Mouse (Mus musculus): ENCODE measurements around the gene Psma6. TPM values are rescaled to one million over a fixed set of nuclear protein-coding genes. Genes with fewer than 3 reads are reported as not detected.

Gene Psma6
- polyA plus RNA-seq, 1 experiment from 2014 or later = 407 TPM

DNA sequence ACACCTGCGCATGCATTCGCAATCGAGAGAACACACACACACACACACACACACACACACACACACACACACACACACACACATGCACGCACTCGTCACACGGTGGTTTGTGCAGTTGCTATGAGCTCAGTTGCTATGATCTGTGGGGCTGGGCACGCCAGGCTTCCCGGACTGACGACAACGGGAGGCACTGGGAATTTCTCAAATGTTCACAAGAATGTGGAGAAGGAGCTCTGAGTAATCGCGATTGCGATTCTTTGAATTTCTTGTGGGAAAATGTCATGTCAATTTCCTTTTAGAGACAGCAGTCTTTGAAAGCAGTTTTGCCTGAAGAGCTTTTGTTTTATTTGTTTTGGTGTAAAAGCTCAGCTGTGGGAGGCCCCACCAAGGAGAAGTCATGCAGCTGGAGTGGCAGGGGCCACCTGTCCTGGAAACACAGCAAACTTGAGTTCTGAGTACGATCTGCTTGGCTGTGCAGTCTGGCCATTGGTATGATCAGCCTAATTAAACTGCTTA is 80.9 kb downstream of the Psma6 start:
- H3K4me1 ChIP-seq (ENCODE audit: control insufficient read depth, insufficient read depth, low read length) = peaks cover 24% of the 10 kb centered on the region
- no peak overlapping the region; the same call in 1 of the 2 replicates for H3K27ac ChIP-seq (ENCODE audit: low read length)
- no peak overlapping the region for H3K9ac ChIP-seq (ENCODE audit: low read depth, low read length)
- H3K9me3 ChIP-seq (ENCODE audit: control insufficient read depth, low read length) = no peaks in the 10 kb centered on the region
- H3K27me3 ChIP-seq (replicated peaks; ENCODE audit: control insufficient read depth, insufficient read depth, low read length) = no peaks in the 10 kb centered on the region
- H3K4me2 ChIP-seq (ENCODE audit: low read depth, low read length) = peak overlapping the region; percentile 32
- 41% methylated on average over 14 of the region's 14 CpGs for WGBS
- H3K4me3 ChIP-seq (ENCODE audit: low read length) = no peak overlapping the region
- H3K36me3 ChIP-seq (ENCODE audit: control insufficient read depth, insufficient read depth, low read length) = no peaks in the 10 kb centered on the region
- ATAC-seq = peak; percentile 34; the same call in 1 of the 2 replicates

DNA sequence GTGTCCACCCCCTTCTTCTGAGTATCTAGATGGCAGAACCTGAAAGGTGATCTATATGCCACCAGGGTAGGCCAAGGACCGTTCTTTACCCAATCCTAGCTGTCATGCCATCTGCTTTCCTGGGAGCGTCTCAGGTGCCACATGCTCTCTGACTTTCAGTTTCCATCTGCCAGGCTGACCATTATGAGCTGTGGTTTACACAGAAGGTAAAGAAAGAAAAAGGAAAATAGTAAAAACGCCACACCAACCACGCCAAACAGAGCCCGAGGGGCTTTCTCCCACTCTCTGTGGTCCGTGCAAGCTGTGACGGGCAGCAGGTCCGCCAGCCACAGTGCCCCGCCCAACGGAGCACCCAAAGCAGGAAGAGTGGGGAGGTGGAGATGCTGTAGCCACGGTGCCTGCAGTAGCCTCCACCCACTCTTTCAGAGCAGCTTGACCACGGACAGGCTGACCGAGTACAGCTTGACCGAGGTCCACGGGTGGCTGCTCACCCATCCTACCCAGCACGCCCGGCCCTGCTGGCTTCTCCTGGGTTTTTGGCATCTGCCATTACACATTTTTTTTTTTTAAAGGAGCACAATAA is 81.5 kb downstream of the Psma6 start:
- 0 out of 2 replicates have a peak, but pooled peaks have one; percentile 20 for ATAC-seq
- Histone ChIP-seq H3K4me2 (ENCODE audit: low read depth, low read length) (peak overlapping the region; percentile 32; the same call in 1 of the 2 replicates), H3K36me3 (ENCODE audit: control insufficient read depth, insufficient read depth, low read length) (no peaks in the 10 kb centered on the region), H3K9ac (ENCODE audit: low read depth, low read length) (no peak overlapping the region), H3K4me1 (ENCODE audit: control insufficient read depth, insufficient read depth, low read length) (peaks cover 26% of the 10 kb centered on the region), H3K4me3 (ENCODE audit: low read length) (no peak overlapping the region), H3K27me3 (replicated peaks; ENCODE audit: control insufficient read depth, insufficient read depth, low read length) (no peaks in the 10 kb centered on the region), H3K9me3 (ENCODE audit: control insufficient read depth, low read length) (no peaks in the 10 kb centered on the region), H3K27ac (ENCODE audit: low read length) (no peak overlapping the region)
- WGBS = 78% methylated on average over 17 of the region's 17 CpGs

DNA sequence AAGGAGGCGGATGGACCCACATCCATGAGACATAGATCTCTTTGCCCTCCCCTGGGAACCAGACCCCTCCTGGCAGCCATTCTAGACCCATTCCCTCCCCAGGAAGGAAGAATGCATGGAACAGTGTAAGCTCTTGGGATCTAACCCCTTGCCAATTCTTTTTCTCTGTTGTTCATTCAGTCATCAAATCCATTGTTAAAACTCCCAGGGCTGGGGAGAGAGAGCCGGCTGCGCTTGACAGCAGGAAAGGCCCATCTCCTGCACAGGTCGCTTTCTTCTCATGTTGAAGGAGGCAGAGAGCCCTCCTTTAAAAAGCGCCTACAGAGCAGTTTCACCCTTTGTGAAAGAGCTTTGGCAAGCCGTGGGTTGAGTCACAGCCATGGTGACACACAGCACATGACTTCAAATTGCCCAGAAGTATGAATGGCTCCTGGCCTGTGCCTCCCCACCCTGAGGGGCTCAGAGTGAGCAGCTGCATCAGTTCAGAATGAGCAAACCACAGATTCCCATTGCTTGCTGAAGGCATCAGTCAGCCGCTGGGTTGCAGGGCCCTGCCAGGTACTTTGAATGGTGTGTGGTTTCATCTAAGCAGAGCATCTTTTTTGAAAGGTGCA is 82.2 kb downstream of the Psma6 start:
- Histone ChIP-seq H3K36me3 (ENCODE audit: control insufficient read depth, insufficient read depth, low read length) (no peaks in the 10 kb centered on the region), H3K27me3 (replicated peaks; ENCODE audit: control insufficient read depth, insufficient read depth, low read length) (no peaks in the 10 kb centered on the region), H3K4me3 (ENCODE audit: low read length) (no peak overlapping the region), H3K9ac (ENCODE audit: low read depth, low read length) (no peak overlapping the region), H3K4me1 (ENCODE audit: control insufficient read depth, insufficient read depth, low read length) (peaks cover 24% of the 10 kb centered on the region), H3K4me2 (ENCODE audit: low read depth, low read length) (no peak overlapping the region), H3K9me3 (ENCODE audit: control insufficient read depth, low read length) (no peaks in the 10 kb centered on the region), H3K27ac (ENCODE audit: low read length) (no peak overlapping the region)
- no peak for ATAC-seq
- WGBS = 76% methylated on average over 7 of the region's 7 CpGs

DNA sequence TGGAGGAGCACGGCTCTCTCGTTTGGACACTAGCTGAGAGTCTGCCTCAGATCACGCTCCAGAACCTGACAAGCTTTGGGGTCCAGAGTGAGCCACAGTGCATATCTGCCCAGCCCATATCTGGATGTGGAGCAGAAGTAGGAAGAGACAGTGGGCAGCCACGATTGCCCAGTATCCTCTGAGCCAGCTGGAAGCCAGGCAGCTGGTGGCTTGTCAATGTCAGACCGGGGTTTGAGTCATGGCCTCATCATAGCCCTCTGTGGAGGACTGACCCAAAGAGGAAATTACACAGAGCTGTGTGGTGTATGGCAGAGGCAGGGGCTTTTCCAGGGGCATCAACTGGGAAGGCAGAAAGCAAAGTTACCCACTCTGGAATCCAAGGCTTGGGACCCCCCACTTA is 82.8 kb downstream of the Psma6 start:
- Histone ChIP-seq H3K9me3 (ENCODE audit: control insufficient read depth, low read length) (no peaks in the 10 kb centered on the region), H3K9ac (ENCODE audit: low read depth, low read length) (no peak overlapping the region), H3K27ac (ENCODE audit: low read length) (no peak overlapping the region), H3K36me3 (ENCODE audit: control insufficient read depth, insufficient read depth, low read length) (no peaks in the 10 kb centered on the region), H3K4me2 (ENCODE audit: low read depth, low read length) (no peak overlapping the region), H3K4me3 (ENCODE audit: low read length) (no peak overlapping the region), H3K4me1 (ENCODE audit: control insufficient read depth, insufficient read depth, low read length) (peaks cover 18% of the 10 kb centered on the region), H3K27me3 (replicated peaks; ENCODE audit: control insufficient read depth, insufficient read depth, low read length) (no peaks in the 10 kb centered on the region)
- ATAC-seq = no peak
- 68% methylated on average over 5 of the region's 5 CpGs for WGBS

DNA sequence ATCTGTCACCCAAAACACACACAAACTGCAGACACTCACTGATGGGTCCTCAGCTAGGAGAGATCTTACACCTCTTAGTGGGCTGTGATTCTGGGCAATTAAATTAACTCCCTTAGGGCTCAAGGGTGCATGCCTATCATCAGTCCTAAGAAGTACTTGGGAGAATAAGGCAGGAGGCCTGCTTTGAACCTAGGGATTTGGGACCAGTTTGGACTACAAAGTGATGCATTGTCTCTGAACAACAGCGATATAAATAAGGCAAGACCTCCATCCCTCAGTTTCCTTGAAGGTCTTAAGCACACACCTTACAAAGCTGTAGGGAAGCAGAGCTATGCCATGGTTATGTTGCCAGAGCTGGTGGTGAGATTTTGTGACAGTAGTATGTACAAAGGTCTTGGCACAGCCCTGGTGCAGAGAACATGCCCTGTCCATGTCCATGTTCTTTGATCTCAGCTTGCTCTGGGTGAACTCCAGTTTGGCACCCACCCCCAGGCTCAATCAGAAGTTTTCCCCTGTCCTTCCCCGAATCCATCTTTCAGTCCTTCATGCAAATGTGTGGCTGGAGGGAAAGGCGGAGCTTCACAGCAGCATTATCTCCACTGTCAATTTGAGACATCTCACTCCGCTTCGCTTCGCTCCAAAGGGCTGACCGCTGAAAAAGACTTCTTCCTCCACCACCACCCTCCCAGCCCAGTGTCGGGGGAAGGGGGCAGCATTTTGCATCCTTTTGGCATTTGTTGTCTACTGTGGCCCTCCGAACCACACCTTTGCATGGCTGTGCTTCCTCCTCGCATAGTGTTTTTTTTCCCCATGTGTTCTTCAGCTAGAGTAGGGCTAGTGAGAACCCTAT is 83.5 kb downstream of the Psma6 start:
- Histone ChIP-seq H3K27ac (ENCODE audit: low read length) (no peak overlapping the region), H3K27me3 (replicated peaks; ENCODE audit: control insufficient read depth, insufficient read depth, low read length) (no peaks in the 10 kb centered on the region), H3K4me3 (ENCODE audit: low read length) (no peak overlapping the region), H3K9ac (ENCODE audit: low read depth, low read length) (no peak overlapping the region), H3K36me3 (ENCODE audit: control insufficient read depth, insufficient read depth, low read length) (no peaks in the 10 kb centered on the region), H3K9me3 (ENCODE audit: control insufficient read depth, low read length) (no peaks in the 10 kb centered on the region), H3K4me1 (ENCODE audit: control insufficient read depth, insufficient read depth, low read length) (peaks cover 18% of the 10 kb centered on the region), H3K4me2 (ENCODE audit: low read depth, low read length) (no peak overlapping the region)
- WGBS = 66% methylated on average over 10 of the region's 10 CpGs
- ATAC-seq = no peak

Other genes with a start within 250 kb of the Psma6 start
- gene Srp54b, start 229.1 kb upstream of the Psma6 start, polyA plus RNA-seq (2015; fragmentation: Nextera tagmentation; extraction: Ambion mirVana) = 47.4 and 48.0 TPM in 2 replicates
- 4.7 TPM in 1 of 2 replicates, not detected in the other for gene 1700047I17Rik2, start 184.6 kb upstream of the Psma6 start, polyA plus RNA-seq (2015; fragmentation: Nextera tagmentation; extraction: Ambion mirVana)
- 66.9 and 67.1 TPM in 2 replicates for gene Srp54c, start 154.1 kb upstream of the Psma6 start, polyA plus RNA-seq (2015; fragmentation: Nextera tagmentation; extraction: Ambion mirVana)
- 16.7 and 18.5 TPM in 2 replicates for gene 1110008L16Rik, start 84.6 kb upstream of the Psma6 start, polyA plus RNA-seq (2015; fragmentation: Nextera tagmentation; extraction: Ambion mirVana)
- 9.6 and 10.2 TPM in 2 replicates for gene Ppp2r3c, start 81.2 kb upstream of the Psma6 start, polyA plus RNA-seq (2015; fragmentation: Nextera tagmentation; extraction: Ambion mirVana)
- 75.5 and 83.8 TPM in 2 replicates for gene Nfkbia, start 108.4 kb downstream of the Psma6 start, polyA plus RNA-seq (2015; fragmentation: Nextera tagmentation; extraction: Ambion mirVana)
- not detected in 2 replicates for gene Aldoart2, start 181.0 kb downstream of the Psma6 start, polyA plus RNA-seq (2015; fragmentation: Nextera tagmentation; extraction: Ambion mirVana)
- gene Insm2, start 215.2 kb downstream of the Psma6 start, polyA plus RNA-seq (2015; fragmentation: Nextera tagmentation; extraction: Ambion mirVana) = 0.06 and 0.11 TPM in 2 replicates

Measured in intestine, embryonic 16.5 days (tissue).